ENCODE assay signal across 10 mouse cellular contexts in the genomic region with DNA sequence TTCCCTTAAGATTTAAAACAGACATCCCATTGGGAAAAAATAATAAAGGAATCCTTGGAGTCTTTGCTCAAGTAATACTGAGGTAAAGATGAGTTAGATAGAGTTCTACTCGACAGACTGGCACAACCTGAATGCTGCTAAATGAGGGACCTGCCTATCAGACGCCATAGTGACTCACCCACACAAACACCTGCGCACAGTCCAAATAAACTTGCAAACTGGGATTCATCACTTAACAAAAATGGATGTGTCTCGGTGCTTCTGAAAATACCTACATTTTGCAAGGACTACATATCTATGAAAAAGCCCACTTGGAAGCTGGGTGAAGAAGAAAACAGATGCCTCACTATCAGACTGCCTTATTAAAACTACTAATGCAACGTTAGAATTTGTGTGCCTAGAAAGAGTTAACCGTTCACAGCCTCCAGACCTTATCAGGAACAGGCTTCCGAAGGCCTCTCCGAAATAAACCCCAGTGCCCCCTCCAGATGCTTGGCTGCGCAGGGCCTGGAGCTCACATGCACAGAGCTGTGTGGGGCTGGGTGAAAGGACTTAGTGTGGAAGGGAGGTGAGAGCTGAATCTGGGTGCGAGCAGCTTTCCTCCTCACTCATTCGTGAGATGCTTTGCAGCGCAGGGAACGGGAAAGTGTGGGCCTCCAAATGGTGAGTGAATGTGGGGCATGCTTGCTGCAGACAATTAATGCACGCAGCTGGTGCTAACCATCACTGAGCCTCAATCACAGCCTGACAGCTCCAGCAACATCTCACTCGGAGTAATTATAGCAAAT.
DNase-seq lines count a peak whose midpoint lies in the region; ATAC-seq and TF ChIP-seq lines count a peak whose summit lies in the region.
"Had no signal": no experiment of that assay in that cellular context is flagged by ENCODE, and none has a peak within 500 bp of the region (broad histone marks: within the 10 kb centered on the region; RNA-seq: fewer than 3 reads in every experiment).

No protein-coding gene starts in this region.

- no peak for TF ChIP-seq CTCF in hindbrain, postnatal 0 days (IDR thresholded peaks at IDR 0.05; ENCODE audit: low read depth)
- no peak for TF ChIP-seq CTCF in cerebellum, adult 2 months (IDR thresholded peaks at IDR 0.05; ENCODE audit: borderline replicate concordance, insufficient read depth, low read depth, low read length)

- H3K4me1 ChIP-seq in heart, embryonic 11.5 days (ENCODE audit: control insufficient read depth, insufficient read depth, low read length), result peaks cover 34% of the 10 kb centered on the region
- H3K4me1 ChIP-seq in embryonic facial prominence, embryonic 12.5 days, result peaks cover 15% of the 10 kb centered on the region
- H3K4me1 ChIP-seq in hindbrain, postnatal 0 days (ENCODE audit: insufficient read depth, low read length), result no peaks in the 10 kb centered on the region
- H3K4me1 ChIP-seq in cerebellum, adult 2 months (ENCODE audit: control insufficient read depth, insufficient read depth, low read length), result no peaks in the 10 kb centered on the region

- TF ChIP-seq POLR2A in myocyte (IDR thresholded peaks at IDR 0.05; ENCODE audit: insufficient read length, low read depth), result no peak
- TF ChIP-seq POLR2A in cerebellum, adult 2 months (IDR thresholded peaks at IDR 0.05; ENCODE audit: borderline replicate concordance, insufficient read depth, low read length), result no peak

- H3K4me2 ChIP-seq in heart, embryonic 11.5 days, result peak overlapping the region; percentile 29; the same call in 1 of the 2 replicates
- H3K4me2 ChIP-seq in embryonic facial prominence, embryonic 12.5 days (replicated peaks), result no peak overlapping the region
- H3K4me2 ChIP-seq in hindbrain, postnatal 0 days (ENCODE audit: low read depth, low read length), result no peak overlapping the region
- no peak overlapping the region for H3K4me2 ChIP-seq in myocyte (ENCODE audit: low read depth)

- H3K9ac ChIP-seq in heart, embryonic 11.5 days (ENCODE audit: low read depth, low read length), result no peak overlapping the region
- no peak overlapping the region for H3K9ac ChIP-seq in embryonic facial prominence, embryonic 12.5 days
- H3K9ac ChIP-seq in hindbrain, postnatal 0 days (replicated peaks; ENCODE audit: low read length), result no peak overlapping the region
- H3K9ac ChIP-seq: liver, postnatal 0 days had no signal

- H3K27me3 ChIP-seq in heart, embryonic 11.5 days (ENCODE audit: control insufficient read depth, insufficient read depth, low read length), result no peaks in the 10 kb centered on the region
- no peaks in the 10 kb centered on the region for H3K27me3 ChIP-seq in embryonic facial prominence, embryonic 12.5 days
- H3K27me3 ChIP-seq in hindbrain, postnatal 0 days (ENCODE audit: insufficient read depth, low read length), result no peaks in the 10 kb centered on the region
- H3K27me3 ChIP-seq in myocyte (ENCODE audit: control insufficient read depth, insufficient read depth, insufficient read length), result no peaks in the 10 kb centered on the region
- no peaks in the 10 kb centered on the region for H3K27me3 ChIP-seq in cerebellum, adult 2 months (ENCODE audit: control insufficient read depth, insufficient read depth, low read length)
- H3K27me3 ChIP-seq: CH12.LX had no signal

- H3K9me3 ChIP-seq in heart, embryonic 11.5 days (replicated peaks; ENCODE audit: control insufficient read depth, low read length), result no peaks in the 10 kb centered on the region
- H3K9me3 ChIP-seq in embryonic facial prominence, embryonic 12.5 days, result no peaks in the 10 kb centered on the region
- no peaks in the 10 kb centered on the region for H3K9me3 ChIP-seq in hindbrain, postnatal 0 days (ENCODE audit: low read length)

- no peak overlapping the region for H3ac ChIP-seq in myocyte (ENCODE audit: control insufficient read depth, insufficient read length)

- no peak for ATAC-seq in heart, embryonic 11.5 days (replicated peaks; ENCODE audit: insufficient number of reproducible peaks, low FRiP score, low TSS enrichment)
- ATAC-seq in embryonic facial prominence, embryonic 12.5 days (ENCODE audit: insufficient number of reproducible peaks, insufficient read depth, low FRiP score, low TSS enrichment), result no peak
- ATAC-seq in hindbrain, postnatal 0 days, result no peak; the same call in 1 of the 2 replicates
- ATAC-seq: liver, postnatal 0 days had no signal

- H3K79me2 ChIP-seq in myocyte (ENCODE audit: control insufficient read depth, insufficient read depth), result no peaks in the 10 kb centered on the region

- H3K36me3 ChIP-seq in heart, embryonic 11.5 days (ENCODE audit: control insufficient read depth, insufficient read depth, low read length), result no peaks in the 10 kb centered on the region
- H3K36me3 ChIP-seq in embryonic facial prominence, embryonic 12.5 days, result no peaks in the 10 kb centered on the region
- no peaks in the 10 kb centered on the region for H3K36me3 ChIP-seq in hindbrain, postnatal 0 days (ENCODE audit: insufficient read depth, low read length)
- no peaks in the 10 kb centered on the region for H3K36me3 ChIP-seq in myocyte (ENCODE audit: control insufficient read depth, insufficient read depth)

- 18% methylated on average over 15 of the region's 15 CpGs for WGBS in heart, embryonic 11.5 days (ENCODE audit: insufficient replicate concordance)
- 45% methylated on average over 15 of the region's 15 CpGs for WGBS in embryonic facial prominence, embryonic 12.5 days
- 53% methylated on average over 15 of the region's 15 CpGs for WGBS in hindbrain, postnatal 0 days
- 62% methylated on average over 15 of the region's 15 CpGs for WGBS in cerebellum, adult 2 months

- intact Hi-C loops in heart, postnatal 25 days (cut with DNase I), result no loop called here
- intact Hi-C loops in gastrocnemius, postnatal 14 days (cut with DNase I; ENCODE audit: low total_unique reads), result no loop called here

- H3K4me3 ChIP-seq in heart, embryonic 11.5 days (ENCODE audit: low read depth, low read length), result no peak overlapping the region
- H3K4me3 ChIP-seq in embryonic facial prominence, embryonic 12.5 days, result no peak overlapping the region
- H3K4me3 ChIP-seq in hindbrain, postnatal 0 days (ENCODE audit: low read length), result no peak overlapping the region
- H3K4me3 ChIP-seq in myocyte, result no peak overlapping the region
- no peak overlapping the region for H3K4me3 ChIP-seq in cerebellum, adult 2 months (replicated peaks; ENCODE audit: insufficient read depth, low read depth, low read length)

- H3K27ac ChIP-seq in heart, embryonic 11.5 days (ENCODE audit: low read depth, low read length), result peak overlapping the region; percentile 54; the same call in 1 of the 2 replicates
- H3K27ac ChIP-seq in embryonic facial prominence, embryonic 12.5 days, result 0 out of 2 replicates have a peak overlapping the region, but pooled peaks have one; percentile 36
- 0 out of 2 replicates have a peak overlapping the region, but pooled peaks have one; percentile 52 for H3K27ac ChIP-seq in hindbrain, postnatal 0 days
- no peak overlapping the region for H3K27ac ChIP-seq in cerebellum, adult 2 months (ENCODE audit: insufficient read depth, low read length)

- no peak for DNase-seq in heart, postnatal 25 days (ENCODE audit: low spot score)
- DNase-seq in hindbrain, postnatal 0 days (ENCODE audit: low spot score), result peak; percentile 42
- DNase-seq in lung, postnatal 25 days (ENCODE audit: low spot score), result no peak
- DNase-seq in gastrocnemius, postnatal 14 days, result no peak
- no peak for DNase-seq in cerebellum, adult 2 months
- DNase-seq: liver, postnatal 0 days had no signal

TF ChIP-seq in myocyte, 11 proteins besides CTCF, POLR2A, EP300 and RAD21:
- TF ChIP-seq MYOD1 (IDR thresholded peaks at IDR 0.05; ENCODE audit: control insufficient read depth in 1 of 3, insufficient read length in 2 of 3, low read depth in 2 of 3) (peak in 2 of 3 experiments; percentile 74 to 89), TCF12 (IDR thresholded peaks at IDR 0.05; ENCODE audit: insufficient read depth, poor library complexity, severe bottlenecking) (no peak), MAX (IDR thresholded peaks at IDR 0.05; ENCODE audit: low read depth) (no peak)
TF ChIP-seq in myocyte: peak in this region for 1.
